Mouse (Mus musculus): ENCODE measurements at regions not wholly inside any gene's neighbourhood (a gene's known extent, or its start where the extent isn't known, plus 50 kb on each side); places are given as distances from the start of the nearest gene placed in this dataset.

- TF ChIP-seq CTCF (conservative IDR thresholded peaks at IDR 0.05; ENCODE audit: insufficient read depth, insufficient read length, low read depth, low read length) (no peak), POLR2A (IDR thresholded peaks at IDR 0.05; ENCODE audit: low read depth, low read length) (no peak)
Observed at GRCm38 (mm10) chr17:73005100-73005499, 87.0 kb downstream of the Lbh start.
